Mouse (Mus musculus): ENCODE data around the gene Dnajb8.

Dnajb8 gene

DNA sequence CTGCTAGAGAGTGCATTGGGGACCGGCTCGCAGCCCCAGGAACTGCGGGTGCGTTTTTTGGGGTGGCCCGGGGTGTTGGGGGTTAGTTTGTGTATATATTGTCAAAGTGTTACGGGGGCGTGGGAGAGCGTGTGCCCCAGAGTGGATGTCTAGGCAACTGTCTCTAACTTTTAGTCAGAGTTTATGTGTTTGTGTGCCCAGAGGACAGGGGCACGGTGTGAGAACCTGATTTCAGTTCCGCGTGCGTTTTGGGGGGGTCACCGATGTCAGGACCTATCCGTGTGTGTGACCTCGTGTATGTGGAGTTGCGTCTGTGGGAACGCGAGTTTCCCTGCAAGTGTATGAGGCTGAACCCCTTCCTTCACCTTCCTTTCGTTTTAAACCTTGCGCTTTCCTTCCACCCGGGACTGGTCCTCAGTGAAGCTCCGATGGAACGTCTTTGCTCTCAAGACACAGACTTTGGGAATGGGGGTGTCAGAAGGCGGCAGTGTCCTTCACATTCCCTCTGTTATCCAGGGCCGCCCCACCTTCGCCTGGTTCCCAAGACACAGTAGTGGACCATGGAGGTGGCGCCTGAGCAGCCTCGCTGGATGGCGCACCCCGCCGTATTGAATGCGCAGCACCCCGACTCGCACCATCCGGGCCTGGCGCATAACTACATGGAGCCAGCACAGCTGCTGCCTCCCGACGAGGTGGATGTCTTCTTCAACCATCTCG, 22.9 kb upstream of the Dnajb8 start:
- DNase-seq (ENCODE audit: low read depth), result no peak

DNA sequence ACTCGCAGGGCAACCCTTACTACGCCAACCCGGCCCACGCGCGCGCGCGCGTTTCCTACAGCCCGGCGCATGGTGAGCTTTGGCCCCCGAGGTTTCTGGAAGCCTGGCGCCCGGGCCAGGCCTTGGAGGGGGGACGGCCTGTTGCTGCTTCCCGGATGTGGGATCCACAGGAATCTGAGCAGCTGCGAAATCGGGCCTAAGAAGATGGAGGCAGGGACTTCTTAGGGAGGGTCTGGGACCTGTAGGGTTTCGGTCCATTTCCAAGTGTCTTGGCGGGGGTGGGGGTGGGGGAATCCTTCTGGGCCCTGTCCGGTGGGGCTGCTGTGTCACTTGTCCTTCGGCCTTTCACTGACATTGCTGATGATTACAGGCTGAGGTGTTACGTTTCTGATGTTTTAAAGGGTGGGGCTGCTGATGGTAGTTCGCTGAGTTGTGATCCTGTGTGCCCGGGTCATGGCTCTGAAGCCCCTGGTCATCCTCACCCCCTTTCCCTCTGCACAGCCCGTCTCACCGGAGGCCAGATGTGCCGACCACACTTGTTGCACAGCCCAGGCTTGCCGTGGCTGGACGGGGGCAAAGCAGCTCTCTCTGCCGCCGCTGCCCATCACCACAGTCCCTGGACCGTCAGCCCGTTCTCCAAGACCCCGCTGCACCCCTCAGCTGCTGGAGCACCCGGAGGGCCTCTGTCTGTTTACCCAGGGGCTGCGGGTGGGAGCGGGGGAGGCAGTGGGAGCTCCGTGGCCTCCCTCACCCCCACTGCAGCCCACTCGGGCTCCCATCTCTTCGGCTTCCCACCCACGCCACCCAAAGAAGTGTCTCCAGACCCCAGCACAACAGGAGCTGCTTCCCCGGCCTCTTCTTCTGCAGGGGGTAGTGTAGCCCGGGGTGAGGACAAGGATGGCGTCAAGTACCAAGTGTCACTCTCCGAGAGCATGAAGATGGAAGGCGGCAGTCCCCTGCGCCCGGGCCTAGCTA, 22.1 kb upstream of the Dnajb8 start:
- no peak for DNase-seq (ENCODE audit: low read depth)

DNA sequence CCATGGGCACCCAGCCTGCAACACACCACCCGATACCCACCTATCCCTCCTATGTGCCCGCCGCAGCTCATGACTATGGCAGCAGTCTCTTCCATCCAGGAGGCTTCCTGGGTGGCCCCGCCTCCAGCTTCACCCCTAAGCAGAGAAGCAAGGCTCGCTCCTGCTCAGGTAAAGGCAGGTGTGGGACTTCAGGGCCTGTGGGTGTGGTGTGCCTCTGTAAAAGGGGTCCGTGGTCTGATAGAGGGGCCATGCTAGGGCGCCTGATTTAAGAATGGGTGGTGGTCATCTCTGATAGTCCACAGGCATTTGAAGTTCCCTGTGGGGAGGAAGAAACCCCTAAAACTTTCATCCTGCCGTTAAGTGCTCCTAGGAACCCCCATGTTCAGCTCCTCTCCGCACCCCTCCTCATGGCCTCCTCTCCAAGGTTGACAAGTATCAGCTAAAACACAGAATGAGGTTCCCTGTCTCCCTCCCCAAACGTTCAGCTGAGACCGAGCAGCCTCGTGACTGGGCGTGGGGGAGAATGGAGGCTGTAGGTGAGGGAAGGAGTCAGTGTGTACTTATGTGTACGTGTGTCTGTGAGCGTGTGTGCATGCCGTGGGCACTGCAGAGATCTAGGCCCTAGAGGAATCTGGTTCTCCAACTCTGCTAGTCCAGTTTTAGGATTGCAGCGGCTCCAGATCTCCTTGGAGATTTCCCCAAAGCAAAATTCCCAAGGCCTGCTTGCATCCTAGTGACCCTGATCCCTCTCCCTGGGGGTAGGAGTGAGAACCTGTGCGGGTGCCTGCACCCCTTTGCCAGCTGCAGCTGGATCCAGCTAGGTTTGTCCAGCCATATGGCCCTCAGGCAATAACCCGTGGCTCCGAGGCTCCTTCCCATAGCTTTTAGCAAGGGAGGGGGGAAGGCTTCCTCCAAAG, 21.1 kb upstream of the Dnajb8 start:
- no peak for DNase-seq (ENCODE audit: low read depth)

DNA sequence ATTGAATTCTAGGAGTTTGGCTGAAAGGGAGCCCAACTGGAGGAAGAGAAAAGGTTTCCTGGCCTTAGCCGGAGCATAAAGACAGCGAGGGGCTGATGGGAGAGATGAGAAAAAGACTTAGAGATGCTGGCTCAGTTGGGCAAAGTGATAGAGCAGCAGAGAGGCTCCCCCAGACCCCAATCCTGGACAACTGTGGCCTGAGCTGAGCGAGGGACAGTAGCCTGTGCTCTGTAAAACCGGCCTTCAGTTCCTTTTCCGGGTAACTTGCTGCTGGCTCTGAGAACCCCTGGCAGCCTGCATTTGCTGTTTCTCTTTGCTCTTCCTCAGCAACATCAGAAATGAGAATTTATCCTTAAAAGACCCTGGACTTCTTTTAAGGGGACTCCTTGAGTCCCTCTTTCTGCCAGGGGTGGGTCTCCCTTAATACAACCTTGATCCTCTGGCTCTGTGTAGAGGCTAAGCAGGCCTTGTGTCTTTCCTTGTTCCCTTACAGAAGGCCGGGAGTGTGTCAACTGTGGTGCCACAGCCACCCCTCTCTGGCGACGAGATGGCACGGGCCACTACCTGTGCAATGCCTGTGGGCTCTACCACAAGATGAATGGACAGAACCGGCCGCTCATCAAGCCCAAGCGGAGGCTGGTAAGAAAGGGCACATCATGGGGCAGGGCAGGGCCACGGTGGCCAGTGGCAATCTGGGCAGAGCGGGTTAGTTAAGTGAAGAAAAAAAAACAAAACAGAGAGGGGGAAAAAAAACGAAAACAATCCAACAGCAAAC, 20.0 kb upstream of the Dnajb8 start:
- no peak for DNase-seq (ENCODE audit: low read depth)

DNA sequence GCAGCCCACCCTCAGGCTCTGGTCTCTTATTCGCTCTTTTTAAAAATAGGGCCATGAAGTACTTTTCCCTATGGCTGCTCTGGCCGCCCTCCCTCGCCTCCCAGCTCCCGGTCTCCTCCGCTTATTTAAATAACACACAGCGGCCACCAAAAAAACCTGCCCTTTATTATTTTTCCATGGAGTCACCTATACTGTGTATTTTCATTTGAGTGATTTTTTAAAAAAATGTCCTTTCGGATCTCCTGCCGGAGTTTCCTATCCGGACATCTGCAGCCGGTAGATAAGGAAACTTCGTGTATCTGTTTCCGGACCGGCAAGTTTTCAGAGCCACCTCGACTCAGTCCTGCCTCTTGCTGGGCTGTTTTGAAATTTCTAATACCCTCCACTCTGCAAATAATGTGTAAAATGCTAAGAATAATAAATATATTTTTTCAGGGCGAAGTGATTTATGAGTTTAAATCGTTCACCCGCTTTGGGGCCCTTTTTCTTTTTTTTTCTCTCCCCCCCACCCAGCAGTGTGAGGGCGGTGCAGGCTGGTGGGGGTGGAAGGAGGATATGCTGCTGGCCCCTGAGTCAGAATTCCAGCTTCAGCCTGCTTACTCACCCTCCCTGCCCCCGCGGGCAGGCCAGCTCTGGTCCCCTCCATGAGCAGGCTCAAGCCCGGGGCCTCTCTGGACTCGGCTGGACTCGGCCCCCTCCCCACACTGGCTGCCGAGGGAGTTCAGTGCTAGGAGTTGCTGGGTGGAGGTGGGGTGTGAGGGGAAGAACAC, 19.0 kb upstream of the Dnajb8 start:
- no peak for DNase-seq (ENCODE audit: low read depth)

DNA sequence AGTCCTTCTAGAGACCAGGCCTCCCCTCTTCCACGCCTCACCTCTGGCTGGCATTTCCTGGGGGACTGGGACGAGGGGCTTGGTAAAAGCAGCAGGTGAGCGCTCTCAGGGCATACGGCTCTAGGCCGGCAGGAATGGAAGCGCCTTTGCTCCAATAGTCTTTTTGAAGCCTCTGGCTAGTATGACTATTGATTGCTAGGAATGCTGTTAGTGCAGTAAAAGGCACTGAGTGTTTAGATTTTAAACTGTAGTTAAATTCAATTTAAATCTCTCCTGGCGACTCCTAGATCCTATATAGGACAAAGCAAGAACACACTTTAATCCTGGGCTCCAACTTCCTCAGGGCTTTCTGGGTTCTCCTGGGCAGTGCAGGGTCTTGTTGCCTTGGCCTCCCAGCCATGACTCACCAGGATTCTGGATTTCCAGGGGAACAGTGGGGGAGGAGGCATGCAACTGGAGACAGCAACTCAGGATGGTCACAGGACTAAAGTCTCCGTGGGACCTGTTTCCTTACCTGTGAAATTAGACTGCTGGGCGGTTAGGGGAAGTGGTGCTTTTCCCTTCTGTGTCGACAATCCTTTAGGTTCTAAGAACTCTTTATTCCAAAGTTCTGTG, 18.2 kb upstream of the Dnajb8 start:
- no peak for DNase-seq (ENCODE audit: low read depth)

DNA sequence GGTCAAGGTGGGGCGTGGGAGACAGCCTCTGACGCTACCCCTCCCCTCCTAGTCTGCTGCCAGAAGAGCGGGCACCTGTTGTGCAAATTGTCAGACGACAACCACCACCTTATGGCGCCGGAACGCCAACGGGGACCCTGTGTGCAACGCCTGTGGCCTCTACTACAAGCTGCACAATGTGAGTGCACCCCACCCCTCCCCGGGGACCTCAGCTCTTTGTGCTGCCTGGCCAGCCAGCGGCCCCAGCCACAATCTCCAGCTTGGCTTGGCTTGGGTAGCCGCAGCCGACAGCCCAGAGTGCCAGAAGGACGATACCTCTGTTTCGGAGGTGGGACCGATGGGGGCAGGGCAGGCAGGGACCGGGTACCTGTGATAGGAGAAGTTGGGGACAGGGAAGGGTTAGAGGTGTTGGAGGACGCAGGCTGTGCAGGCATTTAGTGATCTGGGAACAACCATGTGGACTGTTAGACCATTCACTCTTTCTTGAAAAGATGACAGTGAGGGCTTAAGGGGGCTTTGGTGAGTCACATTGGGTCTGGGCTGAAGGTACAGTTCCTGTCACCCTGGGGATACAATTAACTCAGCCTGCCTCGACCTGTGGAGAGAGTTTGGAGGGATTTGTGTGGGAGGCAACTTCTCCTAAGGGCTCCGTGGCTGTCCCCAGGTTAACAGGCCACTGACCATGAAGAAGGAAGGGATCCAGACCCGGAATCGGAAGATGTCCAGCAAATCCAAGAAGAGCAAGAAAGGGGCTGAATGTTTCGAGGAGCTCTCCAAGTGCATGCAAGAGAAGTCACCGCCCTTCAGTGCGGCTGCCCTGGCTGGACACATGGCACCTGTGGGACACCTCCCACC, 17.3 kb upstream of the Dnajb8 start:
- DNase-seq (ENCODE audit: low read depth), result no peak

DNA sequence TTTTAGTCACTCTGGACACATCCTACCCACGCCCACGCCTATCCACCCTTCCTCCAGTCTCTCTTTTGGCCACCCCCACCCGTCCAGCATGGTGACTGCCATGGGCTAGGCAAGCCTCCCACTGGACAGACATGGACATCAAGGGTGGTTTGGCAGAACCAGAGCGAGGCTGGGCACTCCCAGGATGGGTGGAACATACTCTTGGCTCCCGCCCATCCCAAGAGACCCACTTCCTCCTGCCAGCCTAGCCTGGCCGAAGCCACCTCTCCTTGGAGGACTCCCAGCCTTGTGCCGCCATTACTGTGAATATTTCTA, 16.7 kb upstream of the Dnajb8 start:
- DNase-seq (ENCODE audit: low read depth), result no peak

DNA sequence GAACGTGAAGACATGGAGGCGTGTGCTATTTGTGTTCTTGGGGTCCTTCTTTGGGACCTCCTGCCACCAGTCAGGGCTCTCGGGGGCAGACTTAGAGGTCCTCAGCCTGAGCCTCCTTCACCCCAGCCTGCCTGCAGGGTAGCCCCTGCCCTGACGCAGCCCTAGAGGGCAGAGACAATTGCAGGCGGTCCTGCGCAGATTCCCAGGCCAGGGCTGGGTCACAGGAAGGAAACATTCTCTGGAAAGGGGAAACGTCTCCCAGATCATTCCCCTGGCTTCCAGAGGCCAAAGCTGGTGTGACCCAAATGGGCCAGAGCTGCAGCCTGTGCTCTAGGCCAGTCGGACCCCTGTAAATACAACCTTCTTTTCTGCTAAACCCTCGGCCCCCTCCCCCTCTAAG, 16.1 kb upstream of the Dnajb8 start:
- DNase-seq (ENCODE audit: low read depth), result no peak

DNA sequence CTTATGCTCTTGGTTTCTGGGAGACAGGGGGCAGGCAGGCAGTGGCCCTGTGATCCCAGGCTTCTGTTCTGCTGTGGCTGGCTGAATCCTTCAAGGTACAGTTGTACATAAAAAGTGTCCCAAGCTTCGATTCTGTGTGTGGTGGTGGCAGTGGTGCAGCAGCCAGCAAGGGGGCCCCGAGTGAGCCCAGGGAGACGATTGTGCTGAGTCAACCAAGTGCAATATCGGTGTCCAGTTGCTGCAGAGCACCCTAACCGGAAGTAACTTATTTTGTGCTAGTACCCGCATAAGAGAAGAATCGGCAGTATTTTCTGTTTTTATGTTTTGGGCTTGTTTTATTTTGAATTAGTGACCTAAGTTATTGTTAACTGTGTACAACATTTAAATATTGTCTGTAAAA, 15.5 kb upstream of the Dnajb8 start:
- DNase-seq (ENCODE audit: low read depth), result no peak

DNA sequence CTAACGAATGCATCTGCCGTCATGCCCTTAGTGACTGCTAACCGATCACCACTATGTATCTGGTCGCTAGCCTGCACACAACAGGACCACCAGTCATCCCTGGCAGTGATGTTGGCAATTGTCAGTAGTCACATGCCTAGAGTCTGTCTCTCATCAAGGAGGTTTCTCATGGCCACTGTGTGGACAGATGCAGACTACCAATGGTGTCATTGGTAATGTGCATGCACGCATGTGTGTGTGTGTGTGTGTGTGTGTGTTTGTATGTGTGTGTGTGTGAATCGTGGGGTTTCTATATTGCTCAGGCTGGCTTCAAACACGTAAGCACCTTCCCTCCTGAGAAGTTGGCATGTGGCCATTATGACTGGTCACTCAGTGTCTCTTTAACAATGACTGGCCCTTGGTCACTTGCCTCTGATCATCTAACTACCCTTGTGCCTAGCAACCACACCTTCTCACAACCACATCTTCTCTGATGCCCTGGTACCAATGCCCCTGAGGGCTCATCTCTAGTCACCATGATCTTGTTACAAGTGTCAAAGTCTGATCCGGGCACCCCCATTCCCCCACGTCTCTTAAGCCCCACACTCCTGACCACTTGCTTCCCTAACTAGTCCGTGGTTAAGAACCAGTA, 14.6 kb upstream of the Dnajb8 start:
- no peak for DNase-seq (ENCODE audit: low read depth)

DNA sequence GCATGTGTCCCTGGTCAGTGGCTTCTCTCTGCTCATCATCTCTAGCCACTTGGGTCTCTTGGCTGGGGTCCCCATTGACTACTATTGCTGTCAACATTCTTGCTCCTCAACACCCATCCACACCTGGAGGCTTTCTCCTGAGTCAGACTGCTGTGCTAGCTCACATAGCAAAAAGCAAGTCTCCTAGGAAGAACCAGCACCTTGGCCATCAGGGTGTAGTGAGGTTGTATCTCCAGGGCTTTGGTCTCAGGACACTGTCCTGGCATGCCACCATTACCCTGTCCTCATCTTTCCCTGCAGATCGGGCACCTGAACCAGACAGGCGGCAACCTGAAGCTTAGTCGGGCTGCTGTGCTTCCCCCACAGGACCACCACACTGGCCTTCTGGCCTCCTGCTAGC, 13.7 kb upstream of the Dnajb8 start:
- DNase-seq (ENCODE audit: low read depth), result no peak

DNA sequence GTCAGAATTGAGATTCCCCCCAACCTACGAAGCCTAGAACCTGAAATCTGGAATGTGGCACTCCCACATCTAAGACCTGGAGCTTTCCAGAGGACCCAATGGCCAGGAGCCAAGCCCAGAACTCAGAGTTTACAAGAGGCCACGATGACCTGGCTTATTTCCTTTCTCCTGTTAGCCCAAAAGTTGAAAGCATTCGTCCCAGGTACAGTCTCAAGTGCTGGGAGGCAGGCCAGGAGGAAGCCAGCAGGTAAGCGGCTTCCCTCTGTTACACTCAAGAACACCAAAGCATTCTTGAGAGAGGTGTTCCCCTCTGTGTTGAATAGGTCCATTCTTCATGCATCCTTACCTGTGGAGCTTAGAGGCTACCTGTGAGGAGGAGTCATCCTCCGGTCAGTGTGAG, 12.6 kb upstream of the Dnajb8 start:
- DNase-seq (ENCODE audit: low read depth), result no peak

DNA sequence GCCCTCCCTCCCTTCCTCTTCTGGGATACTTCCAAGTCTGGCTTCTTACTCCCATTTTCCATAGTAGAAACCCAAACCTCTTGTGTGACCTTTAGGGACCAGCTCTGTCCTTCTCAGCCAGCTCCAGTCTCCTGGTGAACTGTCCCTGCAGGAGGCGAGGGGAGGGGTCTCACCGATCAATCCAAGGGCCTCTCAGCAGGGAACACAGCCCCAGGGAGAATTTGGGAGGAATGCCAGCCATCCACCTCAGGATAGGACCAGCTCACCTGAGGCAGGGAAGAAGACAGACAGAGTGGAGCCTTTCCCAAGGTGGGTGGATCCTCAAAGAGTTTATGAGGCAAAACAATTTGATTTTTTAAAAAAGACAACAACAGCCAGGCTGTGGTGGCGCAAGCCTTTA, 11.9 kb upstream of the Dnajb8 start:
- no peak for DNase-seq (ENCODE audit: low read depth)

DNA sequence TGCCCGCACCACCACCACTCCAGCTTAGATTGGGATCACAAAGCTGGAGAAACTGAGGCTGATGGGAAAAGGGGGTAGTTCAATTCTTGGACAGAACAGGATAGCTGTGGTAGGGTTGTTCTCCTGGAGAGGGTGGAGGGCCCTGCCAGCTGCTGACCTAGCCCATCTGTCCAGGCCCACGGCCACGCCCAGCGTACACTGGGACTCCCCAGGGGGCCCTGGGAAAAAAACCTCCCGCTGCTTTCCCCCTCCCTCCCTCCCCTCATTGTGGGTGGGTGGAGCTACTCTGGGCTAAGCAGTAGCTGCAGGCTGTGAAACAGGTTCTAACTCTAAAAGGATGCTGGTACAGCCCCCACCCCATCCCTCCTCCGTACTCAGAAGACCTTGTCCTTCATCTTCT, 6.3 kb upstream of the Dnajb8 start:
- DNase-seq (ENCODE audit: low read depth), result no peak

DNA sequence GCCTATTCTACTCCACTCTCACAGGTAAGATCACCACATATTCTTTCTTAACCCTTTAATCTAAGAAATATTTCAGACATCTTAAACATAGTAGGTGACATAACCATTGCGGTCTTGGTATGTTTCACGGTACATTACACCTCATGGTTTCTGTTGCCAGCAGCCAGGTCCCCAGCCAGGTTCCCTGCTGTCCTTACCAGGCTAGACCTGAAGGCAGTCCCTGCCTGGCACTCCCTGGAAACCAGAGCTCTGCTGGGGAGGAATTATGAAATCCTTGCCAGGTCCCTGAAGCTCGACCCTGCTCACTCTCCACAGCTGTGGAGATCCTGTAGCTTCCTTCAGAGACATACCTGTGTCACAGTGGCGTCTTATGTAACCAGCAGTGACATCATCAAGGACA, 5.9 kb upstream of the Dnajb8 start:
- DNase-seq (ENCODE audit: low read depth), result no peak

DNA sequence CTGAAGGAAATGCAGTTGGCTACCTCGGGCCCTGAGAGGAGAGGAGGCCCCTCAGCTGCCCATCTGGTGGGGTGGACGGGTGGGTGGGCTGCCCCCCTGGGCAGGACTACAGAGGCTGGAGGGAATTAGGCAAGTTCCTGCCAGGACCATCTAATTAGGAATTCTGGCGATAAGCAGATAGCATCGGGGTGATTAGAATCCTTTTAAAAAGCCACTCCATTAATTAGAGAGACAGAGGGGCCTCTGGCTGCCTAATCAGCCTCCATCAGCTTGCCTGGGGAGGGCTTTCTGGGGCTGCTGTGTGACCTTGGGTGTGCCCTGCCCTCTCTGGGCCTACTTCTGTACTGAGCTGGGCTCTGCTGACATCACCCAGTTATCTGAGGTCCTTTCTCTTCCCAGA, 3.0 kb upstream of the Dnajb8 start:
- DNase-seq (ENCODE audit: low read depth), result no peak

DNA sequence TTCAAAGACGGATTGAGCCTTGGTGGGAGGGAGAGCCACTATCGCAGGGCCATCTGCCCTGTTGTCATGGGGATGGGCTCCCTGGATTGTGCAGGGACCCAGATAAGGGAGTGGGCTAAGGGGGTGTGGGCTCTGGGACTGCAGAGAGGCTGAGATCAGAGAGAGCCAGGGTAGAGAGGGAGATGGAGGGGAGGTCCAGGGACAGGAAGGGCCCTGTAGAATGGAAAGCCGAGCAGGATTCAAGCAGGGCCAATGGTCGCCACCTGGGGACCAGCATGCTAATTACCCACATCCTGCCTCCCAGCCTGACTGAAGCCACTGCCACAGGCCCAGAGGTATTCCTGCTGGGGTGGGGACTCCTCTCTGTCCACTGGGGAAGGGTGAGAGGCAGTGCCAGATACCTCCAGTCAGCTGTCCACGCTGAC, 4.5 kb downstream of the Dnajb8 start:
- no peak for DNase-seq (ENCODE audit: low read depth)

DNA sequence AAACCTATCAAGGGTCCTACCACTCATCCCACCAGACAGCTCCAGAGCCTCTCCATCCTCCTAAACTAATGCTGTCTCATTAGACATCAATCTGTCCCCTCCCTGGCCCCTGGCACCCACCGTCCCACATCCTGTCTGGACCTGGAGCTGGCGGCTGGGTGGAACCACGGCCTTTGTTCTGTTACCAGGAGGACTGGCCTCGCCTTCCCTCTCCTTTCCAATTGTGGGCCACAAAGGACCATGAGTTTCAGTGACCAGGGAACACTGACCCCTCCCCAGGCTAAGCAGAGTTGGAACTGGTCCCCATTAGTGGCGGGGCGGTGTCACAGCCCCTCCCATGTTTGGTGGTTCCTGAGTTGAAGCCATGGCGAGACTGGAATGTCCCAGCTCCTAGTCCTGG, 5.5 kb downstream of the Dnajb8 start:
- no peak for DNase-seq (ENCODE audit: low read depth)

Data from fibroblast of lung, adult 2 months (primary cell).